ENCODE assay signal across 8 mouse cellular contexts in genomic region chr9:21797921-21798344, GRCm38 (mm10). TPM values are rescaled to one million over a fixed set of nuclear protein-coding genes. Genes with fewer than 3 reads are reported as not detected.
A peak's percentile ranks its signal among the peaks of the same experiment; 100 is the strongest.
DNase-seq lines count a peak whose midpoint lies in the region; ATAC-seq and TF ChIP-seq lines count a peak whose summit lies in the region.

No protein-coding gene starts in this region.

- no peak for TF ChIP-seq EP300 in stomach, postnatal 0 days (optimal IDR thresholded peaks at IDR 0.05)

- 0% methylated on average over 23 of the region's 26 CpGs for WGBS in forebrain, embryonic 12.5 days
- 0% methylated on average over 21 of the region's 26 CpGs for WGBS in limb, embryonic 11.5 days
- under 1% methylated on average over 26 of the region's 26 CpGs for WGBS in midbrain, embryonic 10.5 days
- 1% methylated on average over 24 of the region's 26 CpGs for WGBS in stomach, postnatal 0 days

- peak; percentile 30 for DNase-seq in CD4-positive helper T cell, adult 2 months (ENCODE audit: low read depth, low spot score)
- DNase-seq in adrenal gland, adult (ENCODE audit: inconsistent age in 2 of 2, low spot score in 1 of 2) = peak; percentile 75 to 89
- peak; percentile 72 for DNase-seq in heart, postnatal 25 days (ENCODE audit: low spot score)
- peak; percentile 87 for DNase-seq in limb, embryonic 11.5 days (ENCODE audit: low spot score)
- peak; percentile 79 for DNase-seq in midbrain, embryonic 10.5 days (ENCODE audit: low spot score)
- peak; percentile 65 for DNase-seq in stomach, postnatal 0 days (ENCODE audit: low spot score)
- no peak for DNase-seq in left cerebral cortex, adult 9 months (ENCODE audit: low spot score in 2 of 2)

- H3K36me3 ChIP-seq in forebrain, embryonic 12.5 days (replicated peaks) = peaks cover 14% of the 10 kb centered on the region
- H3K36me3 ChIP-seq in limb, embryonic 11.5 days (ENCODE audit: control insufficient read depth, insufficient read depth, low read length) = peaks cover 19% of the 10 kb centered on the region
- peaks cover 36% of the 10 kb centered on the region for H3K36me3 ChIP-seq in midbrain, embryonic 10.5 days
- peaks cover 15% of the 10 kb centered on the region for H3K36me3 ChIP-seq in stomach, postnatal 0 days (ENCODE audit: control insufficient read depth, insufficient read depth, low read length)

- peak overlapping the region; percentile 88 for H3K4me2 ChIP-seq in forebrain, embryonic 12.5 days
- H3K4me2 ChIP-seq in limb, embryonic 11.5 days (ENCODE audit: low read depth, severe bottlenecking) = peak overlapping the region; percentile 45
- H3K4me2 ChIP-seq in stomach, postnatal 0 days (replicated peaks; ENCODE audit: low read depth) = peak overlapping the region; percentile 74

- peaks cover 3% of the 10 kb centered on the region; the same call in 1 of the 2 replicates for H3K27me3 ChIP-seq in forebrain, embryonic 12.5 days
- no peaks in the 10 kb centered on the region for H3K27me3 ChIP-seq in limb, embryonic 11.5 days (ENCODE audit: control insufficient read depth, insufficient read depth, low read length)
- no peaks in the 10 kb centered on the region for H3K27me3 ChIP-seq in midbrain, embryonic 10.5 days (ENCODE audit: low read depth, poor library complexity, severe bottlenecking)
- H3K27me3 ChIP-seq in stomach, postnatal 0 days (ENCODE audit: control insufficient read depth, insufficient read depth, low read length) = no peaks in the 10 kb centered on the region

- no peak for TF ChIP-seq CTCF in stomach, postnatal 0 days (IDR thresholded peaks at IDR 0.05; ENCODE audit: low read depth)

- H3K9me3 ChIP-seq in forebrain, embryonic 12.5 days = no peaks in the 10 kb centered on the region
- H3K9me3 ChIP-seq in limb, embryonic 11.5 days (ENCODE audit: control insufficient read depth, low read length) = no peaks in the 10 kb centered on the region
- no peaks in the 10 kb centered on the region for H3K9me3 ChIP-seq in midbrain, embryonic 10.5 days (replicated peaks)
- H3K9me3 ChIP-seq in stomach, postnatal 0 days (ENCODE audit: control insufficient read depth, low read length) = no peaks in the 10 kb centered on the region

- peak overlapping the region; percentile 72 for H3K9ac ChIP-seq in forebrain, embryonic 12.5 days
- H3K9ac ChIP-seq in limb, embryonic 11.5 days (ENCODE audit: low read length) = peak overlapping the region; percentile 90
- H3K9ac ChIP-seq in stomach, postnatal 0 days (ENCODE audit: low read length) = peak overlapping the region; percentile 90

- peak overlapping the region; percentile 74 for H3K4me3 ChIP-seq in forebrain, embryonic 12.5 days (replicated peaks)
- peak overlapping the region; percentile 79 for H3K4me3 ChIP-seq in limb, embryonic 11.5 days (ENCODE audit: low read depth, low read length)
- peak overlapping the region; percentile 85 for H3K4me3 ChIP-seq in midbrain, embryonic 10.5 days
- peak overlapping the region; percentile 77 for H3K4me3 ChIP-seq in stomach, postnatal 0 days (ENCODE audit: low read depth, low read length)

- H3K27ac ChIP-seq in forebrain, embryonic 12.5 days = peak overlapping the region; percentile 75
- peak overlapping the region; percentile 89 for H3K27ac ChIP-seq in limb, embryonic 11.5 days (replicated peaks; ENCODE audit: low read depth, low read length)
- peak overlapping the region; percentile 91 for H3K27ac ChIP-seq in midbrain, embryonic 10.5 days (replicated peaks)
- peak overlapping the region; percentile 94 for H3K27ac ChIP-seq in stomach, postnatal 0 days (replicated peaks)

- intact Hi-C loops in heart, postnatal 25 days (cut with DNase I) = no loop called here

- ATAC-seq in forebrain, embryonic 12.5 days (ENCODE audit: low FRiP score) = peak; percentile 50
- peak; percentile 79 for ATAC-seq in limb, embryonic 11.5 days (ENCODE audit: insufficient number of reproducible peaks, low FRiP score, low TSS enrichment, low read depth)
- ATAC-seq in stomach, postnatal 0 days (ENCODE audit: low FRiP score, low TSS enrichment) = peak; percentile 64

- peaks cover 22% of the 10 kb centered on the region for H3K4me1 ChIP-seq in forebrain, embryonic 12.5 days
- H3K4me1 ChIP-seq in limb, embryonic 11.5 days (ENCODE audit: control insufficient read depth, insufficient read depth, low read length) = peaks cover 16% of the 10 kb centered on the region
- peaks cover 33% of the 10 kb centered on the region for H3K4me1 ChIP-seq in midbrain, embryonic 10.5 days
- no peaks in the 10 kb centered on the region for H3K4me1 ChIP-seq in stomach, postnatal 0 days (replicated peaks; ENCODE audit: control insufficient read depth, insufficient read depth)

RNA-seq across cellular contexts. Expression of gene Kank2, which starts 0.6 kb away (rescaled TPM):
- 6.1 and 6.2 TPM in 2 replicates for polyA plus RNA-seq in forebrain, embryonic 12.5 days (2016; fragmentation: Nextera tagmentation; extraction: Ambion mirVana)
- 10 to 100 TPM; 52.5 to 58.0 TPM for total RNA-seq in heart, postnatal 25 days (2021)
- 11.6 and 12.7 TPM in 2 replicates for polyA plus RNA-seq in limb, embryonic 11.5 days (2014; fragmentation: Nextera tagmentation; extraction: Ambion mirVana)
- 8.6 and 9.5 TPM in 2 replicates for polyA plus RNA-seq in midbrain, embryonic 10.5 days (2016; fragmentation: Nextera tagmentation; extraction: Ambion mirVana)
- 7.3 and 7.5 TPM in 2 replicates for polyA plus RNA-seq in stomach, postnatal 0 days (2015; fragmentation: Nextera tagmentation; extraction: Ambion mirVana)

RNA-seq across cellular contexts. Expression of gene Angptl8, which starts 37.4 kb away (rescaled TPM):
- 0.45 TPM in 1 of 2 replicates, not detected in the other for polyA plus RNA-seq in forebrain, embryonic 12.5 days (2016; fragmentation: Nextera tagmentation; extraction: Ambion mirVana)
- total RNA-seq in heart, postnatal 25 days (2021) = not detected
- 0.64 and 0.82 TPM in 2 replicates for polyA plus RNA-seq in limb, embryonic 11.5 days (2014; fragmentation: Nextera tagmentation; extraction: Ambion mirVana)
- 0.47 and 0.83 TPM in 2 replicates for polyA plus RNA-seq in midbrain, embryonic 10.5 days (2016; fragmentation: Nextera tagmentation; extraction: Ambion mirVana)
- polyA plus RNA-seq in stomach, postnatal 0 days (2015; fragmentation: Nextera tagmentation; extraction: Ambion mirVana) = 2.1 and 2.2 TPM in 2 replicates

RNA-seq across cellular contexts. Expression of gene Spc24, which starts 37.8 kb away (rescaled TPM):
- 112 and 118 TPM in 2 replicates for polyA plus RNA-seq in forebrain, embryonic 12.5 days (2016; fragmentation: Nextera tagmentation; extraction: Ambion mirVana)
- total RNA-seq in heart, postnatal 25 days (2021) = 1 to 10 TPM; 3.2 to 4.0 TPM
- polyA plus RNA-seq in limb, embryonic 11.5 days (2014; fragmentation: Nextera tagmentation; extraction: Ambion mirVana) = 176 and 183 TPM in 2 replicates
- polyA plus RNA-seq in midbrain, embryonic 10.5 days (2016; fragmentation: Nextera tagmentation; extraction: Ambion mirVana) = 146 and 175 TPM in 2 replicates
- 29.2 and 31.2 TPM in 2 replicates for polyA plus RNA-seq in stomach, postnatal 0 days (2015; fragmentation: Nextera tagmentation; extraction: Ambion mirVana)

RNA-seq across cellular contexts. Expression of gene Dock6, which starts 54.5 kb away (rescaled TPM):
- 17.5 and 18.9 TPM in 2 replicates for polyA plus RNA-seq in forebrain, embryonic 12.5 days (2016; fragmentation: Nextera tagmentation; extraction: Ambion mirVana)
- 10 to 100 TPM; 34.9 to 36.9 TPM for total RNA-seq in heart, postnatal 25 days (2021)
- polyA plus RNA-seq in limb, embryonic 11.5 days (2014; fragmentation: Nextera tagmentation; extraction: Ambion mirVana) = 37.4 and 42.7 TPM in 2 replicates
- 22.0 and 23.5 TPM in 2 replicates for polyA plus RNA-seq in midbrain, embryonic 10.5 days (2016; fragmentation: Nextera tagmentation; extraction: Ambion mirVana)
- 13.5 and 14.1 TPM in 2 replicates for polyA plus RNA-seq in stomach, postnatal 0 days (2015; fragmentation: Nextera tagmentation; extraction: Ambion mirVana)

Comparison
In these comparisons a context has a peak if more than half of its experiments do, and no peak if none do; other contexts are left out.
1. DNase-seq: peak in CD4-positive helper T cell, adult 2 months (single experiment), adrenal gland, adult (2 of 2), heart, postnatal 25 days (single experiment), limb, embryonic 11.5 days (single experiment), midbrain, embryonic 10.5 days (single experiment) and stomach, postnatal 0 days (single experiment); none in left cerebral cortex, adult 9 months (0 of 2).
2. Peak in every context shown above with its lines, with median percentiles within 50 percentile points of each other: ATAC-seq, H3K27ac ChIP-seq, H3K4me2 ChIP-seq, H3K4me3 ChIP-seq and H3K9ac ChIP-seq.